Mouse (Mus musculus) hindbrain, embryonic 12.5 days (tissue): ENCODE data around the gene Ankrd52. TPM values are rescaled to one million over a fixed set of nuclear protein-coding genes. Genes with fewer than 3 reads are reported as not detected.

Experiments used
- ATAC-seq: fragments of 200-750 bp; cut with Nextera tagmentation; 2 replicates; pipeline ENCODE4 v1.8.0; 2017; ENCODE audit warnings: moderate TSS enrichment; ENCODE audit not compliant: low FRiP score
- H3K27ac ChIP-seq: fragments of 300-500 bp; sonication (generic); 2 replicates; pipeline ENCODE4 v1.5.1; 2016; ENCODE audit warnings: mild to moderate bottlenecking
- H3K27me3 ChIP-seq: fragments of 300-500 bp; sonication (generic); 2 replicates; pipeline ENCODE4 v1.6.1; 2016; ENCODE audit warnings: mild to moderate bottlenecking
- H3K36me3 ChIP-seq: fragments of 300-500 bp; sonication (generic); 2 replicates; pipeline ENCODE4 v1.6.1; 2016; ENCODE audit warnings: mild to moderate bottlenecking
- H3K4me1 ChIP-seq: fragments of 300-500 bp; sonication (generic); 2 replicates; pipeline ENCODE4 v1.6.1; 2016
- H3K4me2 ChIP-seq: fragments of 300-500 bp; sonication (generic); replicated peaks from 2 replicates; pipeline ENCODE4 v1.6.1; 2016; ENCODE audit warnings: mild to moderate bottlenecking
- H3K4me3 ChIP-seq: fragments of 300-500 bp; sonication (generic); 2 replicates; pipeline ENCODE4 v1.5.1; 2016; ENCODE audit warnings: mild to moderate bottlenecking
- H3K9ac ChIP-seq: fragments of 300-500 bp; sonication (generic); 2 replicates; pipeline ENCODE4 v1.6.1; 2016; ENCODE audit warnings: mild to moderate bottlenecking, moderate library complexity
- H3K9me3 ChIP-seq: fragments of 300-500 bp; sonication (generic); replicated peaks from 2 replicates; pipeline ENCODE4 v1.6.1; 2016; ENCODE audit warnings: mild to moderate bottlenecking
- WGBS: fragments of 180-500 bp; shearing (Covaris S2); methylation state at CpG from one replicate; pipeline ENCODE4 v1.1.7; 2016; 5-methylcytosine and 5-hydroxymethylcytosine counted together
- polyA plus RNA-seq: library from polyadenylated mRNA; unstranded; fragments of >200 nt; fragmentation: Nextera tagmentation; extraction: Ambion mirVana; gene quantifications from 2 replicates; pipeline ENCODE4 v1.2.1, GENCODE M21; 2016

Gene Ankrd52
- polyA plus RNA-seq, 1 experiment from 2014 or later, result 13.7 TPM

GRCm38 (mm10) chr10:128372142-128372541 lies 4.8 kb upstream of the Ankrd52 start:
- H3K36me3 ChIP-seq, result no peaks in the 10 kb centered on the region
- H3K4me1 ChIP-seq, result peaks cover 21% of the 10 kb centered on the region
- 81% methylated on average over 5 of the region's 5 CpGs for WGBS
- no peak overlapping the region for H3K4me3 ChIP-seq
- H3K27ac ChIP-seq, result no peak overlapping the region
- H3K9ac ChIP-seq, result no peak overlapping the region
- no peaks in the 10 kb centered on the region for H3K9me3 ChIP-seq
- ATAC-seq, result no peak
- H3K4me2 ChIP-seq, result no peak overlapping the region
- H3K27me3 ChIP-seq, result no peaks in the 10 kb centered on the region

- WGBS, result 79% methylated on average over 6 of the region's 6 CpGs
- ATAC-seq, result no peak
- H3K27ac ChIP-seq, result no peak overlapping the region
- H3K4me1 ChIP-seq, result peaks cover 16% of the 10 kb centered on the region
- no peaks in the 10 kb centered on the region for H3K9me3 ChIP-seq
- no peaks in the 10 kb centered on the region for H3K27me3 ChIP-seq
- no peak overlapping the region for H3K4me3 ChIP-seq
- H3K36me3 ChIP-seq, result no peaks in the 10 kb centered on the region
- no peak overlapping the region for H3K9ac ChIP-seq
- H3K4me2 ChIP-seq, result no peak overlapping the region
Observed at GRCm38 (mm10) chr10:128372989-128373748, 3.7 kb upstream of the Ankrd52 start.

GRCm38 (mm10) chr10:128374393-128374792 lies 2.5 kb upstream of the Ankrd52 start:
- no peaks in the 10 kb centered on the region for H3K9me3 ChIP-seq
- H3K4me2 ChIP-seq, result no peak overlapping the region
- 77% methylated on average over 6 of the region's 6 CpGs for WGBS
- no peak overlapping the region for H3K27ac ChIP-seq
- peaks cover 26% of the 10 kb centered on the region for H3K4me1 ChIP-seq
- no peak overlapping the region for H3K4me3 ChIP-seq
- H3K9ac ChIP-seq, result no peak overlapping the region
- no peaks in the 10 kb centered on the region for H3K27me3 ChIP-seq
- H3K36me3 ChIP-seq, result peaks cover 8% of the 10 kb centered on the region
- ATAC-seq, result no peak

- no peak for ATAC-seq
- 51% methylated on average over 4 of the region's 4 CpGs for WGBS
- peaks cover 23% of the 10 kb centered on the region for H3K4me1 ChIP-seq
- peak overlapping the region; percentile 55 for H3K4me2 ChIP-seq
- peaks cover 24% of the 10 kb centered on the region for H3K36me3 ChIP-seq
- peak overlapping the region; percentile 99 for H3K4me3 ChIP-seq
- H3K9ac ChIP-seq, result peak overlapping the region; percentile 100
- H3K27ac ChIP-seq, result peak overlapping the region; percentile 97
- no peaks in the 10 kb centered on the region for H3K27me3 ChIP-seq
- no peaks in the 10 kb centered on the region for H3K9me3 ChIP-seq
Observed at GRCm38 (mm10) chr10:128376099-128376454, 838 bp upstream of the Ankrd52 start.

- H3K4me2 ChIP-seq, result peak overlapping the region; percentile 55
- peak; percentile 78 for ATAC-seq
- peaks cover 23% of the 10 kb centered on the region for H3K4me1 ChIP-seq
- H3K36me3 ChIP-seq, result peaks cover 37% of the 10 kb centered on the region
- H3K27me3 ChIP-seq, result no peaks in the 10 kb centered on the region
- no peaks in the 10 kb centered on the region for H3K9me3 ChIP-seq
- H3K27ac ChIP-seq, result peak overlapping the region; percentile 97
- H3K4me3 ChIP-seq, result peak overlapping the region; percentile 99
- WGBS, result 0% methylated on average over 33 of the region's 47 CpGs
- peak overlapping the region; percentile 100 for H3K9ac ChIP-seq
Observed at GRCm38 (mm10) chr10:128377222-128377939, 466 bp downstream of the Ankrd52 start.

GRCm38 (mm10) chr10:128377940-128378448 lies 1.1 kb downstream of the Ankrd52 start:
- peak overlapping the region; percentile 97 for H3K27ac ChIP-seq
- 60% methylated on average over 14 of the region's 14 CpGs for WGBS
- H3K4me3 ChIP-seq, result peak overlapping the region; percentile 99
- H3K9me3 ChIP-seq, result no peaks in the 10 kb centered on the region
- H3K4me1 ChIP-seq, result peaks cover 23% of the 10 kb centered on the region
- peaks cover 43% of the 10 kb centered on the region for H3K36me3 ChIP-seq
- H3K27me3 ChIP-seq, result no peaks in the 10 kb centered on the region
- no peak for ATAC-seq
- peak overlapping the region; percentile 100 for H3K9ac ChIP-seq
- peak overlapping the region; percentile 55 for H3K4me2 ChIP-seq

GRCm38 (mm10) chr10:128378462-128378861 lies 1.5 kb downstream of the Ankrd52 start:
- Histone ChIP-seq H3K9me3 (no peaks in the 10 kb centered on the region), H3K9ac (peak overlapping the region; percentile 100), H3K4me3 (peak overlapping the region; percentile 99), H3K27me3 (no peaks in the 10 kb centered on the region), H3K36me3 (peaks cover 47% of the 10 kb centered on the region), H3K27ac (no peak overlapping the region), H3K4me2 (peak overlapping the region; percentile 55), H3K4me1 (peaks cover 23% of the 10 kb centered on the region)
- ATAC-seq, result no peak
- 90% methylated on average over 2 of the region's 3 CpGs for WGBS

GRCm38 (mm10) chr10:128379260-128379659 lies 2.3 kb downstream of the Ankrd52 start:
- no peak overlapping the region for H3K4me3 ChIP-seq
- H3K9ac ChIP-seq, result no peak overlapping the region
- no peak for ATAC-seq
- peaks cover 55% of the 10 kb centered on the region for H3K36me3 ChIP-seq
- H3K9me3 ChIP-seq, result no peaks in the 10 kb centered on the region
- WGBS, result 92% methylated on average over 7 of the region's 7 CpGs
- H3K27me3 ChIP-seq, result no peaks in the 10 kb centered on the region
- no peak overlapping the region for H3K27ac ChIP-seq
- H3K4me1 ChIP-seq, result peaks cover 23% of the 10 kb centered on the region
- no peak overlapping the region for H3K4me2 ChIP-seq

- no peak for ATAC-seq
- H3K27me3 ChIP-seq, result no peaks in the 10 kb centered on the region
- no peak overlapping the region for H3K9ac ChIP-seq
- H3K4me3 ChIP-seq, result no peak overlapping the region
- peaks cover 23% of the 10 kb centered on the region for H3K4me1 ChIP-seq
- peaks cover 68% of the 10 kb centered on the region for H3K36me3 ChIP-seq
- no peak overlapping the region for H3K4me2 ChIP-seq
- no peaks in the 10 kb centered on the region for H3K9me3 ChIP-seq
- H3K27ac ChIP-seq, result no peak overlapping the region
- WGBS, result 92% methylated on average over 5 of the region's 5 CpGs
Observed at GRCm38 (mm10) chr10:128380565-128380964, 3.6 kb downstream of the Ankrd52 start.

GRCm38 (mm10) chr10:128382482-128382881 lies 5.6 kb downstream of the Ankrd52 start:
- 84% methylated on average over 8 of the region's 8 CpGs for WGBS
- no peaks in the 10 kb centered on the region for H3K27me3 ChIP-seq
- H3K9me3 ChIP-seq, result no peaks in the 10 kb centered on the region
- peaks cover 88% of the 10 kb centered on the region for H3K36me3 ChIP-seq
- H3K4me3 ChIP-seq, result no peak overlapping the region
- H3K4me2 ChIP-seq, result no peak overlapping the region
- no peak for ATAC-seq
- H3K9ac ChIP-seq, result no peak overlapping the region
- peaks cover 16% of the 10 kb centered on the region for H3K4me1 ChIP-seq
- no peak overlapping the region for H3K27ac ChIP-seq

GRCm38 (mm10) chr10:128385902-128386301 lies 9.0 kb downstream of the Ankrd52 start:
- no peak overlapping the region for H3K4me3 ChIP-seq
- H3K9me3 ChIP-seq, result no peaks in the 10 kb centered on the region
- no peak overlapping the region for H3K4me2 ChIP-seq
- H3K27ac ChIP-seq, result no peak overlapping the region
- peaks cover 98% of the 10 kb centered on the region for H3K36me3 ChIP-seq
- no peak overlapping the region for H3K9ac ChIP-seq
- 95% methylated on average over 7 of the region's 7 CpGs for WGBS
- no peak for ATAC-seq
- no peaks in the 10 kb centered on the region for H3K4me1 ChIP-seq
- no peaks in the 10 kb centered on the region for H3K27me3 ChIP-seq

GRCm38 (mm10) chr10:128388941-128389340 lies 12.0 kb downstream of the Ankrd52 start:
- ATAC-seq, result no peak
- Histone ChIP-seq H3K9ac (no peak overlapping the region), H3K4me3 (no peak overlapping the region), H3K27ac (no peak overlapping the region), H3K9me3 (no peaks in the 10 kb centered on the region), H3K4me2 (no peak overlapping the region), H3K4me1 (peaks cover 3% of the 10 kb centered on the region; the same call in 1 of the 2 replicates), H3K27me3 (no peaks in the 10 kb centered on the region), H3K36me3 (peaks cover 99% of the 10 kb centered on the region)
- 90% methylated on average over 14 of the region's 14 CpGs for WGBS
